Mouse (Mus musculus): ENCODE data around the gene Dlx2.

- TF ChIP-seq EP300 (IDR thresholded peaks at IDR 0.05; ENCODE audit: low read depth) (no peak), CTCF (IDR thresholded peaks at IDR 0.05; ENCODE audit: low read depth) (no peak)
Measured at GRCm38 (mm10) chr2:71594466-71594865, 47.9 kb upstream of the Dlx2 start.
